Mouse (Mus musculus) neural tube, embryonic 10.5 days (tissue): ENCODE measurements at regions not wholly inside any gene's neighbourhood (a gene's known extent, or its start where the extent isn't known, plus 50 kb on each side); places are given as distances from the start of the nearest gene placed in this dataset.

Experiments used
- DNase-seq: peaks from one replicate; pipeline ENCODE4 v3.0.0-alpha.2; 2017; ENCODE audit warnings: low spot score; ENCODE audit errors: extremely low spot score

- peak; percentile 55 for DNase-seq
Measured at GRCm38 (mm10) chr17:22673891-22674622, 73.3 kb downstream of the Vmn2r112 start.
